Comparison of ENCODE assay signal across 8 mouse cellular contexts in genomic region chr11:23007481-23008180, GRCm38 (mm10). TPM values are rescaled to one million over a fixed set of nuclear protein-coding genes. Genes with fewer than 3 reads are reported as not detected.
A peak's percentile ranks its signal among the peaks of the same experiment; 100 is the strongest.
DNase-seq lines count a peak whose midpoint lies in the region; ATAC-seq lines count a peak whose summit lies in the region.

TSS of gene Fam161a (plus strand) at chr11:23007531.

- H3K27me3 ChIP-seq in intestine, embryonic 14.5 days (replicated peaks; ENCODE audit: control insufficient read depth, insufficient read depth, low read length), result no peaks in the 10 kb centered on the region

- intact Hi-C loops in left cerebral cortex, postnatal 10 days (cut with DNase I), result loop anchor here (5.0 kb wide), 2 partner anchors 250 to 265 kb away; partner anchors contain the start of gene Xpo1

- WGBS in intestine, embryonic 14.5 days, result 1% methylated on average over 22 of the region's 22 CpGs

- H3K4me3 ChIP-seq in intestine, embryonic 14.5 days (ENCODE audit: low read depth, low read length), result peak within 1 kb of the TSS; percentile 69

- H3K9me3 ChIP-seq in intestine, embryonic 14.5 days (ENCODE audit: control insufficient read depth, low read length), result no peaks in the 10 kb centered on the region

- H3K4me1 ChIP-seq in intestine, embryonic 14.5 days (replicated peaks; ENCODE audit: control insufficient read depth, insufficient read depth, low read length), result peaks cover 4% of the 10 kb centered on the region

- peak; percentile 88 for ATAC-seq in intestine, embryonic 14.5 days (replicated peaks; ENCODE audit: low FRiP score, low TSS enrichment, low read depth)
- peak; percentile 89 for ATAC-seq in megakaryocyte progenitor cell, adult 5-6 weeks (replicated peaks; ENCODE audit: poor library complexity)

- H3K27ac ChIP-seq in intestine, embryonic 14.5 days (ENCODE audit: low read depth), result peak within 1 kb of the TSS; percentile 84

- H3K36me3 ChIP-seq in intestine, embryonic 14.5 days (ENCODE audit: control insufficient read depth, insufficient read depth, low read length), result peaks cover 25% of the 10 kb centered on the region

- peak within 1 kb of the TSS; percentile 71 for H3K9ac ChIP-seq in intestine, embryonic 14.5 days (ENCODE audit: low read length)

- peak within 1 kb of the TSS; percentile 84 for H3K4me2 ChIP-seq in intestine, embryonic 14.5 days (ENCODE audit: low read length)

- DNase-seq in adrenal gland, postnatal 10 days, result peak; percentile 81
- peak; percentile 73 for DNase-seq in embryo, embryonic 11.5 days (ENCODE audit: low read depth, low spot score)
- peak; percentile 62 for DNase-seq in gastrocnemius, postnatal 25 days
- peak; percentile 83 for DNase-seq in intestine, embryonic 14.5 days (ENCODE audit: low spot score)
- DNase-seq in left cerebral cortex, postnatal 10 days (ENCODE audit: extremely low spot score in 1 of 2, low spot score in 2 of 2), result peak; percentile 75 to 93
- peak; percentile 85 to 94 for DNase-seq in right cerebral cortex, postnatal 10 days (ENCODE audit: low spot score in 2 of 2)
- peak; percentile 88 for DNase-seq in yolk sac, embryonic 10.5 days (ENCODE audit: low spot score)

RNA-seq across cellular contexts. Expression of gene Fam161a, which starts in this region (rescaled TPM):
- 10 to 100 TPM; 16.2 to 28.9 TPM for total RNA-seq in adrenal gland, postnatal 10 days (2021)
- 1 to 10 TPM; 2.1 to 2.7 TPM for total RNA-seq in gastrocnemius, postnatal 25 days (2021)
- 1.6 and 2.1 TPM in 2 replicates for polyA plus RNA-seq in intestine, embryonic 14.5 days (2014; fragmentation: Nextera tagmentation; extraction: Ambion mirVana)
- total RNA-seq in left cerebral cortex, postnatal 10 days (2021), result 1 to 10 TPM; 3.1 to 3.7 TPM
- 0.62 and 1.1 TPM in 2 replicates for total RNA-seq in megakaryocyte progenitor cell, adult 5-6 weeks (2015)
- total RNA-seq in megakaryocyte progenitor cell, adult 5-6 weeks (2017), result 0.71 and 0.81 TPM in 2 replicates

Comparison
In these comparisons a context has a peak if more than half of its experiments do, and no peak if none do; other contexts are left out.
1. Peak in every context shown above with its lines: DNase-seq, ATAC-seq, H3K4me3 ChIP-seq and H3K27ac ChIP-seq.